Mouse (Mus musculus): Measurements from ENCODE around the gene Zfp827.

- TF ChIP-seq CTCF (IDR thresholded peaks at IDR 0.05; ENCODE audit: extremely low read depth, insufficient read depth, low read length) = no peak
- TF ChIP-seq POLR2A (IDR thresholded peaks at IDR 0.05; ENCODE audit: extremely low read depth, insufficient read depth, low read length) = no peak
Measured at GRCm38 (mm10) chr8:79114561-79114960, 86.3 kb downstream of the Zfp827 start.

All from cortical plate, adult 2 months (tissue).